Mouse (Mus musculus) olfactory bulb, adult 2 months (tissue): ENCODE data around the gene Arid3b.

Experiments used
- CTCF ChIP-seq: fragments of 200-500 bp; IDR thresholded peaks from 2 replicates; pipeline ENCODE4 v1.5.1; 2012; ENCODE audit warnings: low read depth, mild to moderate bottlenecking, low read length, moderate library complexity; ENCODE audit not compliant: insufficient read depth
- POLR2A ChIP-seq: fragments of 200-500 bp; IDR thresholded peaks from 2 replicates; pipeline ENCODE4 v1.6.1; 2012; ENCODE audit warnings: mild to moderate bottlenecking, low read depth, low read length, moderate library complexity; ENCODE audit not compliant: insufficient read depth

DNA sequence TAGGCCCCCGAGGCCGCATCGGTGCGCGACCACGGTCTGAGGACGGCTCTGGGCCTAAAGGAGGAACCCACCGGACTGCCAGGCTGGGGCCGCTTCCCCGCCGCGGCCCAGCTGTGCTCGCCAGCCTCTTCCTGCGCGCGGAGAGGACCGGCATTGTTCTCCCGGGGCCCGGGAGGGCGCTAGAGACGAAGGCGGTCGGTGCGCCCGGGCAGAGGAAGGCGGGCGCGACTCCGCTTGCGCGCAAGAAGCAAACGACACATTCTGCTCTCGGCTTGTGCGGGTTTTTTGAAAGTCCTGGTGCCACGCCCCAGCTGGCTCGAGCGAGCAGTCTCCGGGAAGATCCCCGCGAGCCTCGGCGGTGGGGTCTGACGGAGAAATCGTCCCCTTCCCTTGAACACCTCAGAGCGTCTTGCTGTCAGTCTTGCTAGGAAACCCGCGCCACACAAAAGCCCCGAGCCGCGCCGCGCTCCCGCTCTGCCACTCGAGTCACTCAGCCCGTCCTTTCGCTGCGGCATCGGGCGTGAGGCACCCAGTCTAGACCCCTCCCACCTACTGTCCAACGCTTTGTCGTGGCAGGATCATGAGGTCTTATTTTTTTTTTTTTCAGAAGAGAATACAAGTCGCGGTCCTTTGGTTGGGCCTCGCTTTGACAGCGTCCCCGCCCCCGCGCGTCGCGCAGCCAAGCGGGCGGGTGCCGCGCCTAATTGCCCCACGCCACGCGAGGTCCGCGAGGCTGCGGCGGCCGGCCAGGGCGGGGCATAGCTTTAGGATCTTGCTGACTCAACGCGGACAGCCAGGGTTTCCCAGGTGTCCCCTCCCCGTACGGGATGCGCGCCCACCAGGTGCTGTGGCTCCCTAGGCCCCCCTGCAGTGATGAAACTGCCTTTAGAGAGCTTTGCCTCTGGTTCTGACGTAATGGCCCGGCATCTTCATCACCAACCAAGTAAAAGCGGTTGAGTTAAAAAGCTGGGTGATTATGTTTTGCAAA lies 70.9 kb downstream of the Arid3b start, which contains the start of gene Clk3:
- TF ChIP-seq CTCF (0 out of 2 replicates have a peak, but pooled peaks have one; percentile 25), POLR2A (no peak; the same call in none of the 2 replicates)
